Mouse (Mus musculus): ENCODE measurements around the gene Phc2. TPM values are rescaled to one million over a fixed set of nuclear protein-coding genes. Genes with fewer than 3 reads are reported as not detected.

The Phc2 gene
- polyA plus RNA-seq, 1 experiment from 2014 or later: 110 TPM

GRCm38 (mm10) chr4:128782645-128783044 lies 128.1 kb downstream of the Phc2 start:
- H3K9ac ChIP-seq (ENCODE audit: low read length): no peak overlapping the region
- WGBS: 83% methylated on average over 4 of the region's 4 CpGs
- DNase-seq (ENCODE audit: low spot score, missing footprints) (no peak), ATAC-seq (ENCODE audit: low FRiP score) (no peak)
- H3K27me3 ChIP-seq (ENCODE audit: control insufficient read depth, insufficient read depth, low read length): no peaks in the 10 kb centered on the region
- peaks cover 24% of the 10 kb centered on the region for H3K36me3 ChIP-seq (ENCODE audit: control insufficient read depth, insufficient read depth, low read length)
- no peaks in the 10 kb centered on the region for H3K4me1 ChIP-seq (ENCODE audit: control insufficient read depth, insufficient read depth, low read length)
- H3K27ac ChIP-seq (ENCODE audit: low read depth, low read length): no peak overlapping the region
- no peak overlapping the region for H3K4me2 ChIP-seq
- no peak overlapping the region for H3K4me3 ChIP-seq (ENCODE audit: low read depth, low read length)
- H3K9me3 ChIP-seq (ENCODE audit: control insufficient read depth, low read length): no peaks in the 10 kb centered on the region

GRCm38 (mm10) chr4:128784950-128785631 lies 130.6 kb downstream of the Phc2 start:
- Histone ChIP-seq H3K9ac (ENCODE audit: low read length) (no peak overlapping the region), H3K27ac (ENCODE audit: low read depth, low read length) (no peak overlapping the region), H3K4me2 (no peak overlapping the region), H3K4me1 (ENCODE audit: control insufficient read depth, insufficient read depth, low read length) (no peaks in the 10 kb centered on the region), H3K9me3 (ENCODE audit: control insufficient read depth, low read length) (no peaks in the 10 kb centered on the region), H3K36me3 (ENCODE audit: control insufficient read depth, insufficient read depth, low read length) (peaks cover 24% of the 10 kb centered on the region), H3K4me3 (ENCODE audit: low read depth, low read length) (no peak overlapping the region), H3K27me3 (ENCODE audit: control insufficient read depth, insufficient read depth, low read length) (no peaks in the 10 kb centered on the region)
- 92% methylated on average over 15 of the region's 15 CpGs for WGBS
- no peak for DNase-seq (ENCODE audit: low spot score, missing footprints)
- ATAC-seq (ENCODE audit: low FRiP score): no peak

GRCm38 (mm10) chr4:128785921-128786654 lies 131.6 kb downstream of the Phc2 start:
- DNase-seq (ENCODE audit: low spot score, missing footprints) (no peak), ATAC-seq (ENCODE audit: low FRiP score) (no peak)
- Histone ChIP-seq H3K4me3 (ENCODE audit: low read depth, low read length) (no peak overlapping the region), H3K9ac (ENCODE audit: low read length) (no peak overlapping the region), H3K4me2 (no peak overlapping the region), H3K4me1 (ENCODE audit: control insufficient read depth, insufficient read depth, low read length) (no peaks in the 10 kb centered on the region; the same call in 1 of the 2 replicates), H3K9me3 (ENCODE audit: control insufficient read depth, low read length) (no peaks in the 10 kb centered on the region), H3K27me3 (ENCODE audit: control insufficient read depth, insufficient read depth, low read length) (no peaks in the 10 kb centered on the region), H3K27ac (ENCODE audit: low read depth, low read length) (no peak overlapping the region), H3K36me3 (ENCODE audit: control insufficient read depth, insufficient read depth, low read length) (peaks cover 24% of the 10 kb centered on the region)
- 94% methylated on average over 11 of the region's 11 CpGs for WGBS

- no peaks in the 10 kb centered on the region; the same call in 1 of the 2 replicates for H3K4me1 ChIP-seq (ENCODE audit: control insufficient read depth, insufficient read depth, low read length)
- DNase-seq (ENCODE audit: low spot score, missing footprints): no peak
- H3K4me3 ChIP-seq (ENCODE audit: low read depth, low read length): no peak overlapping the region
- H3K36me3 ChIP-seq (ENCODE audit: control insufficient read depth, insufficient read depth, low read length): peaks cover 24% of the 10 kb centered on the region
- WGBS: 91% methylated on average over 24 of the region's 24 CpGs
- H3K9me3 ChIP-seq (ENCODE audit: control insufficient read depth, low read length): no peaks in the 10 kb centered on the region
- no peak overlapping the region for H3K4me2 ChIP-seq
- no peak overlapping the region for H3K9ac ChIP-seq (ENCODE audit: low read length)
- H3K27ac ChIP-seq (ENCODE audit: low read depth, low read length): no peak overlapping the region
- ATAC-seq (ENCODE audit: low FRiP score): no peak
- no peaks in the 10 kb centered on the region for H3K27me3 ChIP-seq (ENCODE audit: control insufficient read depth, insufficient read depth, low read length)
Observed at GRCm38 (mm10) chr4:128787023-128787939, 132.8 kb downstream of the Phc2 start.

- Histone ChIP-seq H3K27me3 (ENCODE audit: control insufficient read depth, insufficient read depth, low read length) (no peaks in the 10 kb centered on the region), H3K4me3 (ENCODE audit: low read depth, low read length) (no peak overlapping the region), H3K27ac (ENCODE audit: low read depth, low read length) (no peak overlapping the region), H3K9me3 (ENCODE audit: control insufficient read depth, low read length) (no peaks in the 10 kb centered on the region), H3K36me3 (ENCODE audit: control insufficient read depth, insufficient read depth, low read length) (peaks cover 24% of the 10 kb centered on the region), H3K4me1 (ENCODE audit: control insufficient read depth, insufficient read depth, low read length) (no peaks in the 10 kb centered on the region; the same call in 1 of the 2 replicates), H3K4me2 (no peak overlapping the region), H3K9ac (ENCODE audit: low read length) (no peak overlapping the region)
- no peak for ATAC-seq (ENCODE audit: low FRiP score)
- 97% methylated on average over 4 of the region's 4 CpGs for WGBS
- no peak for DNase-seq (ENCODE audit: low spot score, missing footprints)
Observed at GRCm38 (mm10) chr4:128788108-128788507, 133.6 kb downstream of the Phc2 start.

DNA sequence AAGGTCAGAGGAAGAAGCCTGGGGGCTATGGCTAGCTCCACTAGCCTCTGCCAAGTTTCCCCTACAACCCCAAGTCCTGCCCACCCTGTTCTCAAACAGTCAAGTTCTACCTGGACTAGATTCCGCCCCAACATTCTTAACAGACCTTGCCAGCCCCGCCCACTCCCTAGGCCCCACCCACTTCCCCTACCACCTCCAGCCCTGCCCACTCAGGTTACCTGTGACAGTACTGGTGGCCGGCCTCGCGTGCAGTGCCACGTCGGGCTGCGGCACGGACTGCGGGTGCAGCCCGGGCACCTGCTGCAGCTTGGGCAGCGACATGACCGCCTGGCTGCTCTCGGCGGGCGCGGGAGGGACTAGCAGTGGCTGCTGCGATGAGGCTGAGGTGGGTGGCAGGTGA lies 135.1 kb downstream of the Phc2 start:
- Histone ChIP-seq H3K27me3 (ENCODE audit: control insufficient read depth, insufficient read depth, low read length) (no peaks in the 10 kb centered on the region), H3K36me3 (ENCODE audit: control insufficient read depth, insufficient read depth, low read length) (peaks cover 22% of the 10 kb centered on the region), H3K9ac (ENCODE audit: low read length) (no peak overlapping the region), H3K4me1 (ENCODE audit: control insufficient read depth, insufficient read depth, low read length) (no peaks in the 10 kb centered on the region; the same call in 1 of the 2 replicates), H3K4me2 (no peak overlapping the region), H3K27ac (ENCODE audit: low read depth, low read length) (no peak overlapping the region), H3K9me3 (ENCODE audit: control insufficient read depth, low read length) (no peaks in the 10 kb centered on the region), H3K4me3 (ENCODE audit: low read depth, low read length) (no peak overlapping the region)
- 49% methylated on average over 18 of the region's 18 CpGs for WGBS
- DNase-seq (ENCODE audit: low spot score, missing footprints): no peak
- ATAC-seq (ENCODE audit: low FRiP score): no peak

DNA sequence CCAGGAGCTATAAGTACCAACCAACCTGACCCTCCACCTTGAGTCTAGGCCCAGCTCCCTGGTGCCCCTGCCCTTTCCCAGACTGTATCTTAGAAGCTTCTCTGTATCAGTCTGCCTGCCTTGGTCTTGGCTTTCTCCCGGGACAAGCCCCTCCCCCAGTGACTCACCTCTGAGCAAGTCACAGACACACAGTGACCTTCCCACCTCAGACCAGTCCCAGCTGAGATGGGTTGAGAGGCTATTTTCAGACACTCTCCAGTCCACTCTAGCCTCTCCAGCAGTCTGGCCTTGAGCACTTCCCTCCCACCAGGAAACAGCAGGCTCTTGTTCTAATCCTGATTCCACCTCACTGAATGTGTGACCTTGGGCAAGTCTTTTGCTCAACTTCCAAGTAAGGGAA lies 139.2 kb downstream of the Phc2 start:
- ATAC-seq (ENCODE audit: low FRiP score): no peak
- 68% methylated on average over 1 of the region's 1 CpGs for WGBS

GRCm38 (mm10) chr4:128794198-128794597 lies 139.7 kb downstream of the Phc2 start:
- DNase-seq (ENCODE audit: low spot score, missing footprints) (no peak), ATAC-seq (ENCODE audit: low FRiP score) (no peak)
- peaks cover 5% of the 10 kb centered on the region for H3K36me3 ChIP-seq (ENCODE audit: control insufficient read depth, insufficient read depth, low read length)
- 93% methylated on average over 8 of the region's 8 CpGs for WGBS
- H3K4me3 ChIP-seq (ENCODE audit: low read depth, low read length): no peak overlapping the region
- H3K4me1 ChIP-seq (ENCODE audit: control insufficient read depth, insufficient read depth, low read length): peaks cover 21% of the 10 kb centered on the region
- H3K27ac ChIP-seq (ENCODE audit: low read depth, low read length): no peak overlapping the region
- no peaks in the 10 kb centered on the region for H3K9me3 ChIP-seq (ENCODE audit: control insufficient read depth, low read length)
- H3K9ac ChIP-seq (ENCODE audit: low read length): no peak overlapping the region
- H3K4me2 ChIP-seq: no peak overlapping the region
- H3K27me3 ChIP-seq (ENCODE audit: control insufficient read depth, insufficient read depth, low read length): no peaks in the 10 kb centered on the region

More for the DNA sequence above, 139.2 kb downstream of the Phc2 start:
- no peak for DNase-seq (ENCODE audit: low spot score, missing footprints)
- H3K36me3 ChIP-seq (ENCODE audit: control insufficient read depth, insufficient read depth, low read length): peaks cover 5% of the 10 kb centered on the region
- H3K4me2 ChIP-seq: no peak overlapping the region
- H3K27ac ChIP-seq (ENCODE audit: low read depth, low read length): no peak overlapping the region
- H3K9me3 ChIP-seq (ENCODE audit: control insufficient read depth, low read length): no peaks in the 10 kb centered on the region
- no peak overlapping the region for H3K9ac ChIP-seq (ENCODE audit: low read length)
- H3K27me3 ChIP-seq (ENCODE audit: control insufficient read depth, insufficient read depth, low read length): no peaks in the 10 kb centered on the region
- H3K4me1 ChIP-seq (ENCODE audit: control insufficient read depth, insufficient read depth, low read length): peaks cover 20% of the 10 kb centered on the region
- no peak overlapping the region for H3K4me3 ChIP-seq (ENCODE audit: low read depth, low read length)

Data from midbrain, embryonic 11.5 days (tissue).